Mouse (Mus musculus) liver, embryonic 14.5 days (tissue): ENCODE data around the gene Ccr8. TPM values are rescaled to one million over a fixed set of nuclear protein-coding genes. Genes with fewer than 3 reads are reported as not detected.
A peak's percentile ranks its signal among the peaks of the same experiment; 100 is the strongest.

ENCODE experiments used
- ATAC-seq: fragments of 200-750 bp; cut with Nextera tagmentation; 2 replicates; pipeline ENCODE4 v1.8.0; 2017; ENCODE audit warnings: moderate number of reproducible peaks, mild to moderate bottlenecking, moderate library complexity; ENCODE audit not compliant: insufficient read depth
- DNase-seq, 3 experiments: peaks; one replicate each; pipeline ENCODE4 v3.0.0-alpha.2; 2012 to 2013; ENCODE audit warnings: low read depth in 3 of 3, low spot score in 3 of 3
- H3K27ac ChIP-seq: fragments of 300-500 bp; sonication (generic); 2 replicates; pipeline ENCODE4 v1.5.1; 2014; ENCODE audit warnings: moderate library complexity, mild to moderate bottlenecking, control low read depth, inconsistent platforms
- H3K27me3 ChIP-seq: fragments of 300-500 bp; sonication (generic); 2 replicates; pipeline ENCODE4 v1.6.1; 2014; ENCODE audit warnings: mild to moderate bottlenecking, low read length, moderate library complexity; ENCODE audit not compliant: control insufficient read depth, insufficient read depth
- H3K36me3 ChIP-seq: fragments of 300-500 bp; sonication (generic); replicated peaks from 2 replicates; pipeline ENCODE4 v1.6.1; 2014; ENCODE audit warnings: low read depth; ENCODE audit not compliant: control insufficient read depth, insufficient read depth
- H3K4me1 ChIP-seq, 2 experiments: fragments of 200-500 bp in 1 of 2; fragments of 300-500 bp in 1 of 2; sonication (generic) in 1 of 2; replicated peaks; 2 replicates each; pipeline ENCODE4 v1.6.1; 2012 to 2014; ENCODE audit warnings: antibody characterized with exemption in 1 of 2, inconsistent platforms in 1 of 2, low read length in 1 of 2; ENCODE audit not compliant: control insufficient read depth in 2 of 2, insufficient read depth in 2 of 2
- H3K4me2 ChIP-seq: fragments of 300-500 bp; sonication (generic); 2 replicates; pipeline ENCODE4 v1.6.1; 2014; ENCODE audit warnings: low read depth, mild to moderate bottlenecking, control low read depth, moderate library complexity
- H3K4me3 ChIP-seq, 2 experiments: fragments of 200-500 bp in 1 of 2; fragments of 300-500 bp in 1 of 2; sonication (generic) in 1 of 2; 2 replicates each; pipeline ENCODE4 v1.5.1; 2012 to 2014; ENCODE audit warnings: low read depth in 2 of 2, low read length in 2 of 2, mild to moderate bottlenecking in 2 of 2, control low read depth in 1 of 2, inconsistent platforms in 1 of 2, moderate library complexity in 1 of 2; ENCODE audit not compliant: insufficient read depth in 1 of 2
- H3K9ac ChIP-seq: fragments of 300-500 bp; sonication (generic); replicated peaks from 2 replicates; pipeline ENCODE4 v1.6.1; 2014; ENCODE audit warnings: mild to moderate bottlenecking, control low read depth, moderate library complexity
- H3K9me3 ChIP-seq: fragments of 300-500 bp; sonication (generic); 2 replicates; pipeline ENCODE4 v1.6.1; 2016; ENCODE audit warnings: low read length, mixed read lengths; ENCODE audit not compliant: control insufficient read depth
- CTCF ChIP-seq: IDR thresholded peaks from 2 replicates; pipeline ENCODE4 v1.5.1; 2016; ENCODE audit warnings: antibody characterized with exemption, low read depth, control low read depth
- EP300 ChIP-seq: IDR thresholded peaks from 2 replicates; pipeline ENCODE4 v1.6.1; 2016; ENCODE audit warnings: antibody characterized with exemption, low read depth
- WGBS: fragments of 180-500 bp; shearing (Covaris S2); extraction: QIAGEN DNeasy Blood & Tissue Kit; methylation state at CpG from one replicate; pipeline ENCODE4 v1.1.7; 2014; ENCODE audit not compliant: insufficient replicate concordance; 5-methylcytosine and 5-hydroxymethylcytosine counted together
- polyA plus RNA-seq, 2 experiments: library from polyadenylated mRNA; depleted of rRNA in 1 of 2; stranded (reverse) in 1 of 2; unstranded in 1 of 2; fragments of >200 nt; fragmentation: Nextera tagmentation in 1 of 2; extraction: Ambion mirVana in 1 of 2; gene quantifications; 2 replicates each; pipeline versions ENCODE4 v1.2.1 to v1.2.3; 2012 to 2014

Ccr8 gene
- polyA plus RNA-seq, 2 experiments = not detected

DNA sequence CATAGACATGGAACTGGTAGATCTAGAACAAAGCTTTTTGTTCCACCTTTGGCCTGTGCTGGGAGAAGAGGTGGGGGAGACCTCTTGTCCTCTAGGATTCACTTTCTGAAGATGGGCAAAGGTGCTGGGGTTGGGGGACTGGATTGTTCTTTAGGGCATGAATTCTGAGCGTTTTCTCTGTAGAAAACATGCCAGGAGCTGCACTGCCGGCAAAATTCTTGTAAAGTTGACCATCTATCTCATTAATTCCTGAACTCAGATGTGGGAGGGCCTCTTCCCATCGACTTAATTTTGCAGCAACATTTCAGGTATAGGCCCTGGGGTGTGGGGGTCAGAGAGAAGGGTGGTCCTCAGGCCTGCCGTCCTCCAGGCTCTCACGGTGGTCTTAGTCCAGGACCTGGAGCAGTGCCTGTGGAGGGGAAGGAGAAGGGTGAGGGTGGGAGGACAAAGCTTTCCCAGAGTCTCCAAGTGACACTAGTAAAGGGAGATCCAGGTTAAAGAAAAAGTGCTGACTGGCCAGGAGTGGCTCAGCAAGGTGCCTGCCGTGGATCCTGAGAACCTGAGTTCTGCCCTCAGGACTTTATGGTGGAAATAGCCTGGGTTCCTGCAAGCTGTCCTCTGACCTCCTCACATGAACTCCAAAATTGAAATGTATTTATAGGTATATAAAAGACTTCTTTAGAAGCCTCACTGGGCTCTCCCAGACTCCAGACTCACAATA is 42.0 kb downstream of the Ccr8 start:
- Histone ChIP-seq H3K9me3 (no peaks in the 10 kb centered on the region), H3K4me2 (no peak overlapping the region), H3K27ac (no peak overlapping the region; the same call in 1 of the 2 replicates), H3K36me3 (peaks cover 39% of the 10 kb centered on the region), H3K9ac (no peak overlapping the region), H3K4me3 (no peak overlapping the region), H3K27me3 (no peaks in the 10 kb centered on the region), H3K4me1 (peaks cover 4 to 8% of the 10 kb centered on the region in 2 experiments)
- no peak for TF ChIP-seq CTCF
- TF ChIP-seq EP300 = no peak
- ATAC-seq (no peak), DNase-seq (no peak)
- WGBS = 43% methylated on average over 6 of the region's 6 CpGs

GRCm38 (mm10) chr9:120134529-120135160 is 42.7 kb downstream of the Ccr8 start:
- WGBS = 80% methylated on average over 13 of the region's 13 CpGs
- Histone ChIP-seq H3K27me3 (no peaks in the 10 kb centered on the region), H3K9me3 (no peaks in the 10 kb centered on the region), H3K4me1 (peaks cover 0 to 3% of the 10 kb centered on the region in 2 experiments; a peak in 1 of 4 replicates), H3K4me3 (no peak overlapping the region), H3K4me2 (no peak overlapping the region), H3K36me3 (peaks cover 32% of the 10 kb centered on the region), H3K27ac (no peak overlapping the region), H3K9ac (no peak overlapping the region)
- TF ChIP-seq CTCF (no peak), EP300 (no peak)
- ATAC-seq (no peak), DNase-seq (no peak)

DNA sequence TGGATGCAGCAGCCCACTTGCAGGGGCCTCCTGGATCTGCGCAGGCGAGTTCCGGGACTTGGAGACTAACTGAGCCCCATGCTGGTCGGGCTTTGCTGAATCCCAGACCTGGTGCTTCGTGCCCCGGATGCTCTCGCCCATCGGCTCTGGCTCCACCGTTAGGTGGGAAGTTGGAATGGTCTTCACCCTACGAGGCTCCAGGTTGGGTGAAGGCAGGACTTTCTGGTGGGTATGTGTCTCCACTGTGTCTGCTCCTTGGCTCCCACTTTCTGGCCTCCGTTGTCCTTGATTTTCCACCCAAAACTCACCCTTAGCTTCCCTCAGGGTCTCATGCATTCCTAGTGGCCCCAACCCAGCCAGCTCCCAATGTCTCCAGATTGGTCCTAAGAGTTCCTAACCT is 43.5 kb downstream of the Ccr8 start:
- 80% methylated on average over 11 of the region's 11 CpGs for WGBS
- peaks cover 24% of the 10 kb centered on the region for H3K36me3 ChIP-seq
- ATAC-seq (no peak), DNase-seq (no peak)
- H3K9me3 ChIP-seq = no peaks in the 10 kb centered on the region
- H3K9ac ChIP-seq = no peak overlapping the region
- no peaks in the 10 kb centered on the region for H3K27me3 ChIP-seq
- H3K4me1 ChIP-seq = no peaks in the 10 kb centered on the region
- no peak overlapping the region for H3K4me2 ChIP-seq
- no peak overlapping the region for H3K27ac ChIP-seq
- TF ChIP-seq CTCF (no peak), EP300 (no peak)
- H3K4me3 ChIP-seq = no peak overlapping the region

- DNase-seq (peak; percentile 45 to 65 (median 52)), ATAC-seq (peak; percentile 57; the same call in 1 of the 2 replicates)
- no peak overlapping the region for H3K4me3 ChIP-seq
- H3K4me2 ChIP-seq = no peak overlapping the region
- 7% methylated on average over 4 of the region's 4 CpGs for WGBS
- no peaks in the 10 kb centered on the region for H3K27me3 ChIP-seq
- H3K36me3 ChIP-seq = no peaks in the 10 kb centered on the region
- H3K9me3 ChIP-seq = no peaks in the 10 kb centered on the region
- no peak overlapping the region for H3K27ac ChIP-seq
- peak; percentile 87 for TF ChIP-seq CTCF
- TF ChIP-seq EP300 = no peak
- H3K9ac ChIP-seq = no peak overlapping the region
- no peaks in the 10 kb centered on the region for H3K4me1 ChIP-seq
These were observed 48.7 kb downstream of the Ccr8 start for GRCm38 (mm10) chr9:120140652-120141051.

DNA sequence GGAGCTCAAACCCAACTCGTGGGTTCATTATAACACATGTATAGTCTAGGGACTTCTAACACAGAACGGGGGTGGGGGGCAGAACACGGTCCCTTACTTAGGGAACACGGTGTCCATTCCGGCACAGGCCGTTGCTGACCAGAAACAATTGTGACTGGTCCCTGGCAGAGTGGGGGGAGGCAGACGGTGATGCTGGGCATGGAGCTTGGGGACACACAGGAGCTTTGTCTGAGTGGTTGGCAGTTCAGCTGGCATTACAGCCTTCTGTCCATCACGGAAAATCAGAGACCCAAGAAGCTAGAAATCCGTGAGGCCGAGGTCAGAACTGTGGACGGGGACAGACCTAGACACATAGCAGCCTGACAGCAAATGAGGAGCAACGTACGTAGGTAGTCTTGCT is 52.6 kb downstream of the Ccr8 start:
- no peak overlapping the region for H3K4me3 ChIP-seq
- DNase-seq = no peak
- WGBS = 71% methylated on average over 13 of the region's 13 CpGs
- no peak for ATAC-seq
- H3K9ac ChIP-seq = no peak overlapping the region
- H3K27me3 ChIP-seq = no peaks in the 10 kb centered on the region
- no peak overlapping the region for H3K4me2 ChIP-seq
- H3K9me3 ChIP-seq = no peaks in the 10 kb centered on the region
- no peaks in the 10 kb centered on the region for H3K4me1 ChIP-seq
- no peaks in the 10 kb centered on the region for H3K36me3 ChIP-seq
- TF ChIP-seq CTCF (no peak), EP300 (no peak)
- no peak overlapping the region for H3K27ac ChIP-seq

Other genes starting within 250 kb of the Ccr8 start
- 11.0 and 16.1 TPM in 2 replicates for gene Wdr48, start 197.2 kb upstream of the Ccr8 start, polyA plus RNA-seq (2012; rRNA removed)
- gene Wdr48, start 197.2 kb upstream of the Ccr8 start, polyA plus RNA-seq (2014; fragmentation: Nextera tagmentation; extraction: Ambion mirVana) = 20.6 and 25.6 TPM in 2 replicates
- 6.1 and 6.3 TPM in 2 replicates for gene Gorasp1, start 154.5 kb upstream of the Ccr8 start, polyA plus RNA-seq (2012; rRNA removed)
- 9.1 and 9.4 TPM in 2 replicates for gene Gorasp1, start 154.5 kb upstream of the Ccr8 start, polyA plus RNA-seq (2014; fragmentation: Nextera tagmentation; extraction: Ambion mirVana)
- gene Ttc21a, start 154.5 kb upstream of the Ccr8 start, polyA plus RNA-seq (2012; rRNA removed) = 0.22 and 0.28 TPM in 2 replicates
- gene Ttc21a, start 154.5 kb upstream of the Ccr8 start, polyA plus RNA-seq (2014; fragmentation: Nextera tagmentation; extraction: Ambion mirVana) = 0.11 and 0.25 TPM in 2 replicates
- 2.1 and 2.2 TPM in 2 replicates for gene Csrnp1, start 107.5 kb upstream of the Ccr8 start, polyA plus RNA-seq (2012; rRNA removed)
- gene Csrnp1, start 107.5 kb upstream of the Ccr8 start, polyA plus RNA-seq (2014; fragmentation: Nextera tagmentation; extraction: Ambion mirVana) = 0.38 and 0.44 TPM in 2 replicates
- gene Xirp1, start 68.5 kb upstream of the Ccr8 start, polyA plus RNA-seq (2012; rRNA removed) = not detected in 2 replicates
- gene Xirp1, start 68.5 kb upstream of the Ccr8 start, polyA plus RNA-seq (2014; fragmentation: Nextera tagmentation; extraction: Ambion mirVana) = not detected in 2 replicates
- 1.4 and 1.5 TPM in 2 replicates for gene Cx3cr1, start 22.2 kb upstream of the Ccr8 start, polyA plus RNA-seq (2012; rRNA removed)
- 0.69 and 1.3 TPM in 2 replicates for gene Cx3cr1, start 22.2 kb upstream of the Ccr8 start, polyA plus RNA-seq (2014; fragmentation: Nextera tagmentation; extraction: Ambion mirVana)
- gene Slc25a38, start 18.3 kb downstream of the Ccr8 start, polyA plus RNA-seq (2012; rRNA removed) = 94.3 and 106 TPM in 2 replicates
- 118 and 136 TPM in 2 replicates for gene Slc25a38, start 18.3 kb downstream of the Ccr8 start, polyA plus RNA-seq (2014; fragmentation: Nextera tagmentation; extraction: Ambion mirVana)
- gene Rpsa, start 35.6 kb downstream of the Ccr8 start, polyA plus RNA-seq (2012; rRNA removed) = 1,110 and 1,446 TPM in 2 replicates
- 1,498 and 1,559 TPM in 2 replicates for gene Rpsa, start 35.6 kb downstream of the Ccr8 start, polyA plus RNA-seq (2014; fragmentation: Nextera tagmentation; extraction: Ambion mirVana)
- 0.01 TPM in 1 of 2 replicates, not detected in the other for gene Mobp, start 57.6 kb downstream of the Ccr8 start, polyA plus RNA-seq (2012; rRNA removed)
- gene Mobp, start 57.6 kb downstream of the Ccr8 start, polyA plus RNA-seq (2014; fragmentation: Nextera tagmentation; extraction: Ambion mirVana) = not detected in 2 replicates
- 0.02 TPM in 2 replicates for gene Myrip, start 209.4 kb downstream of the Ccr8 start, polyA plus RNA-seq (2012; rRNA removed)
- gene Myrip, start 209.4 kb downstream of the Ccr8 start, polyA plus RNA-seq (2014; fragmentation: Nextera tagmentation; extraction: Ambion mirVana) = 0.18 and 0.23 TPM in 2 replicates